Mouse (Mus musculus) kidney, embryonic 14.5 days (tissue): ENCODE measurements around the gene Gdf15. TPM values are rescaled to one million over a fixed set of nuclear protein-coding genes. Genes with fewer than 3 reads are reported as not detected.

Experiments
- ATAC-seq: fragments of 200-750 bp; cut with Nextera tagmentation; 2 replicates; pipeline ENCODE4 v1.8.0; 2017; ENCODE audit warnings: moderate number of reproducible peaks, mild to moderate bottlenecking, moderate TSS enrichment, moderate library complexity; ENCODE audit not compliant: low FRiP score, low TSS enrichment
- H3K27ac ChIP-seq: fragments of 300-500 bp; sonication (generic); 2 replicates; pipeline ENCODE4 v1.5.1; 2014; ENCODE audit warnings: low read depth, mild to moderate bottlenecking, low read length, moderate library complexity, mixed read lengths
- H3K27me3 ChIP-seq: fragments of 300-500 bp; sonication (generic); 2 replicates; pipeline ENCODE4 v1.6.1; 2014; ENCODE audit warnings: mild to moderate bottlenecking, low read length; ENCODE audit not compliant: control insufficient read depth, insufficient read depth
- H3K36me3 ChIP-seq: fragments of 300-500 bp; sonication (generic); 2 replicates; pipeline ENCODE4 v1.6.1; 2014; ENCODE audit warnings: low read length, mixed read lengths; ENCODE audit not compliant: control insufficient read depth, insufficient read depth
- H3K4me1 ChIP-seq: fragments of 300-500 bp; sonication (generic); 2 replicates; pipeline ENCODE4 v1.6.1; 2014; ENCODE audit warnings: low read length, mixed read lengths; ENCODE audit not compliant: control insufficient read depth, insufficient read depth
- H3K4me2 ChIP-seq: fragments of 300-500 bp; sonication (generic); replicated peaks from 2 replicates; pipeline ENCODE4 v1.6.1; 2014; ENCODE audit warnings: low read depth, mild to moderate bottlenecking, low read length
- H3K4me3 ChIP-seq: fragments of 300-500 bp; sonication (generic); 2 replicates; pipeline ENCODE4 v1.5.1; 2014; ENCODE audit warnings: mild to moderate bottlenecking, low read length
- H3K9ac ChIP-seq: fragments of 300-500 bp; sonication (generic); 2 replicates; pipeline ENCODE4 v1.6.1; 2014; ENCODE audit warnings: low read depth, mild to moderate bottlenecking, low read length, moderate library complexity
- H3K9me3 ChIP-seq: fragments of 300-500 bp; sonication (generic); 2 replicates; pipeline ENCODE4 v1.6.1; 2016; ENCODE audit warnings: low read length; ENCODE audit not compliant: control insufficient read depth
- WGBS: fragments of 180-500 bp; shearing (Covaris S2); extraction: QIAGEN DNeasy Blood & Tissue Kit; methylation state at CpG from one replicate; pipeline ENCODE4 v1.1.7; 2014; 5-methylcytosine and 5-hydroxymethylcytosine counted together
- polyA plus RNA-seq: library from polyadenylated mRNA; unstranded; fragments of >200 nt; fragmentation: Nextera tagmentation; extraction: Ambion mirVana; gene quantifications from 2 replicates; pipeline ENCODE4 v1.2.1, GENCODE M21; 2014

Gene Gdf15
- polyA plus RNA-seq, 1 experiment from 2014 or later, result 0.31 TPM

DNA sequence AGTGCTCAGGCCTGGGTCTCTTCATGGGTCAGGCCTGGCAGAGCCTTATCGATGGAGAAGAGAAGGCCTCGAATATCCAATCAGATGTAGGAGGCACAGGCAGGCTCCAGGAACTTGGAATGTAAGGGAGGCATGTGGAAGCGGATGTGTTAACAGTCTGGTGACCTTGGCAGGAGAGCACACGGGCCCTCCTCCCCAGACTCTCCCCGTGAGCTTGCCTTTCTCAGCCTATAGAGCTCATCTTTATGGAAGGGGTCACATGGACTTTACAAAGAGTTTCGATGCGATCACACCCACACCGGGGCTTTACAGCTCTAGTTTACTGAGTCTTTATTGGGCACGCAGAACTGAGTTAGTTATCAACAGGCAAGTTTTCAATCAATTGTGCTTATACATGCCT lies 6.5 kb upstream of the Gdf15 start:
- no peaks in the 10 kb centered on the region for H3K9me3 ChIP-seq
- no peaks in the 10 kb centered on the region for H3K36me3 ChIP-seq
- 0 out of 2 replicates have a peak, but pooled peaks cover 8% of the 10 kb centered on the region for H3K4me1 ChIP-seq
- no peaks in the 10 kb centered on the region for H3K27me3 ChIP-seq
- 65% methylated on average over 9 of the region's 9 CpGs for WGBS
- H3K9ac ChIP-seq, result no peak overlapping the region
- no peak for ATAC-seq
- no peak overlapping the region for H3K4me2 ChIP-seq
- no peak overlapping the region for H3K4me3 ChIP-seq
- H3K27ac ChIP-seq, result no peak overlapping the region

DNA sequence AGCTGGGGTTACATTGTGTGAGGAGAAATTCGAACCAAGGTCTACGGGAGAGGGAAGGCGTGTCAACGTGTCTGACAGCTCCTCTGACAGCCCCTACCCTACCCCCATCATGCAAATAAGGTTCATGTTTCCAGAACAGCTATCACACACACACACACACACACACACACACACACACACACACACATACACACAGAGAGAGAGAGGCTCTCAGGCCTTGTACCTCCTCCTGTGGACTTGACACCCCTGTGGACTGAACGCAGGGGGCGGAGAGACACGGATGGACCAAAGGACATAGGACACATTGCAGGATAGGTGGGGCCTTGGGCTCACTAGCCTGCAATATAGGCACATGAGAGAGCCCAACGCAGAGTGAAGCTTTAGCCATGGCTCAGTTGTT lies 4.6 kb upstream of the Gdf15 start:
- Histone ChIP-seq H3K4me2 (no peak overlapping the region), H3K9me3 (no peaks in the 10 kb centered on the region), H3K9ac (no peak overlapping the region), H3K27me3 (no peaks in the 10 kb centered on the region), H3K36me3 (no peaks in the 10 kb centered on the region), H3K27ac (no peak overlapping the region), H3K4me1 (0 out of 2 replicates have a peak, but pooled peaks cover 8% of the 10 kb centered on the region), H3K4me3 (no peak overlapping the region)
- WGBS, result 46% methylated on average over 8 of the region's 8 CpGs
- no peak for ATAC-seq

DNA sequence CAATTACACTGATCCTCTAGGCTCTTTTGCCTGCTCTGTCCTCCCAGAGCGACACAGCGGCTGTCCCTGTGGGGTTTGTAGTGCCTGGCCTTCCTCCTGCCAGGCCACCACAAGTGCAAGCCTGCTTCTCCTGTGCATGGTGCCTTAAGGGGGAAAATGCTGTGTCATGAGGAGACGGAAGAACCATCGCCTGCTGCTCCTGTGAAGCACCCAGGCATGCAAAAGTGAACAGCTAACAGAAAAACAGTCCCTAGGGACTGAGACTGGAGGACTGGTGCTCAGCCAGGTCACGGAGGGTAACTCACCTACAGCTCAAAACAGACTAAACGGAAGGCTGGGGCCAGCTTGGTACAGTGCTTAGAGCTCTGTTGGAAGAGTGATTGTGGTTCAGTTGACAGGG lies 3.3 kb upstream of the Gdf15 start:
- H3K4me1 ChIP-seq, result peaks cover 20% of the 10 kb centered on the region; the same call in 1 of the 2 replicates

DNA sequence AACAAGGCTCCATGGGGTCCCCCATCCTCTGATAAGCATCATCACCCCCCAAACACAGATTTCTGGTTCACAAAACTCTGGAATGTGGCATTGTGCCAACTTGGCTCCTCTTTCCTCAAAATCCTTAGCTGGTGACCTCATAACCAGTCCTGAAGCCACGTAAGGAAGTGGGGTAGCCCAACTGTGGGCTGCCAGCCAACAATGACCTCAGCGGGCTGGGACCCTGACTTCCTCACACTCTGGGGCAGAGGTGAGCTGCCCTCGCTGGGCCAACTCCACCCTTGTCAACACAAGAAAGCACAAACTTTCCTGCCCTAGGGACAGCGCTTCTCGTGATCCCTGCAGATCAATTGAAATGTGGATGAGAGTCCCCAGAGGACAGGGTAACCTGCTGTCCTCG lies 1.8 kb upstream of the Gdf15 start:
- Histone ChIP-seq H3K27me3 (no peaks in the 10 kb centered on the region), H3K4me3 (no peak overlapping the region), H3K36me3 (no peaks in the 10 kb centered on the region), H3K9ac (no peak overlapping the region), H3K27ac (no peak overlapping the region), H3K4me2 (no peak overlapping the region), H3K9me3 (no peaks in the 10 kb centered on the region), H3K4me1 (peaks cover 30% of the 10 kb centered on the region; the same call in 1 of the 2 replicates)
- WGBS, result 45% methylated on average over 6 of the region's 6 CpGs
- ATAC-seq, result no peak

More for the DNA sequence above, 3.3 kb upstream of the Gdf15 start:
- H3K27ac ChIP-seq, result peak overlapping the region; percentile 34; the same call in 1 of the 2 replicates
- no peak overlapping the region for H3K4me3 ChIP-seq
- H3K9me3 ChIP-seq, result no peaks in the 10 kb centered on the region
- no peak for ATAC-seq
- no peak overlapping the region for H3K9ac ChIP-seq
- no peak overlapping the region for H3K4me2 ChIP-seq
- no peaks in the 10 kb centered on the region for H3K36me3 ChIP-seq
- H3K27me3 ChIP-seq, result no peaks in the 10 kb centered on the region
- 54% methylated on average over 6 of the region's 6 CpGs for WGBS

DNA sequence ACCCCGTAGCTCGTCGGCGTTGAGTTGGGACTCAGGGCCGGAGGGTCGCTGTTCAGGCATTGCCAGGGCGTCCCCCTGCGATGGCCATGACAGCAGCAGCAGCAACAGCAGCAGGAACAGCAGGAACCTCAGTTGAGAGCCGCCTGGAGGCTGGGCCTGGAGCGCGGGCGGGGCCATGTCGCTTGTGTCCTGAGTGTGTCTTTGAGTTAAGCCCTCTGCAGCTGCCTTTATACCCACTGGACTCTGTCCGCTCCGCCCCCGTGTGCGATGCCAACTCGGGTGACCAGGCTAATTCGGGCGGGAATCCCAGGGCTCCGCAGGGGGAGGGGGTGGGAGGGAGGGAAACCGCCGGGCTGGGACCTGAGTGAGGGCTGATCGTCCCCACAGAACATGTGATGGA lies 820 bp downstream of the Gdf15 start:
- ATAC-seq, result no peak
- H3K4me1 ChIP-seq, result peaks cover 28% of the 10 kb centered on the region; the same call in 1 of the 2 replicates
- 22% methylated on average over 21 of the region's 24 CpGs for WGBS
- H3K36me3 ChIP-seq, result no peaks in the 10 kb centered on the region
- no peaks in the 10 kb centered on the region for H3K27me3 ChIP-seq
- peak overlapping the region; percentile 10; the same call in 1 of the 2 replicates for H3K4me2 ChIP-seq
- H3K4me3 ChIP-seq, result no peak overlapping the region
- no peak overlapping the region for H3K27ac ChIP-seq
- H3K9me3 ChIP-seq, result no peaks in the 10 kb centered on the region
- no peak overlapping the region; the same call in 1 of the 2 replicates for H3K9ac ChIP-seq

DNA sequence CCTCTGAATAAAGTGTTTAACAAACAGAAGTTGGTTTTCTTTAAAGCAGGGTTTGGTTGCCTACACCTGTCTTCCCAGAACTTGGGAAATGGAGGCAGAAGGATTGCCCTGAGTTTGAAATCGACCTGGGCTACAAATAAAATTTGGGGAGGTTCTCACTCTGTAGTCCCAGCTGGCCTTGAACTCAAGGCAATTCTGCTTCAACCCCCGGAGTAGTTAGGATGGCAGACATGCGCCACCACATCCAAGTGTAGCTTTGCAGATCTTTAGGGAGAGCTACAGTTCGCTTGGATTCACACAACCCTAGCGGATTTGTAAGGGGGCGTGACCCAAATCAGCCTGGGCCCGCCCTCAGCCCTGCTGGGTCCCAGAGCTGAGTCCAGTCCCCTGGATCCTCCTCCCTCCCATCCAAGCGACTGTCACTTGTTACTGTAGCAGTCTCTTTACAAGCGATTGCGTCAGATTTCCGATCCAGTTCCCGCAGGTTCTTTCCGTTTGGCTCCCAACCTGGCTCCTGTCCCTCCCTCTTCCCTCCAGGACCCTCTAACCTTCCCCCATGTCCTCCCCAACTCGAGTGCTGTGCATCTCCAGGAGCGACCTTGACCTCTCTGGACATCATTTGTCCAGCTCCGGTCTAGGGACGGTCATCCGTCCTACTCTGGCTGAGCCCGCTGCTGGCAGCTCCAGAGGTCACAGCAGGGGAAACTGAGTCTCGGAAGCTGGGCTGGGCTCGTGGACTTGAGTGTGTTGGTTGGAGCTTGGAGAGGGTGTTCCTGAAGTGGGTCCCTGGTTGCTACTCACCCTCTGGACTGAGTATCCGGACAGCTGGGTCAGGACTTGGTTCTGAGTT lies 1.5 kb downstream of the Gdf15 start:
- H3K9ac ChIP-seq, result peak overlapping the region; percentile 57; the same call in 1 of the 2 replicates
- no peak overlapping the region for H3K27ac ChIP-seq
- no peaks in the 10 kb centered on the region for H3K27me3 ChIP-seq
- H3K36me3 ChIP-seq, result no peaks in the 10 kb centered on the region
- H3K4me2 ChIP-seq, result peak overlapping the region; percentile 66
- ATAC-seq, result peak; percentile 47; the same call in 1 of the 2 replicates
- WGBS, result 14% methylated on average over 22 of the region's 22 CpGs
- H3K4me1 ChIP-seq, result peaks cover 26% of the 10 kb centered on the region; the same call in 1 of the 2 replicates
- no peaks in the 10 kb centered on the region for H3K9me3 ChIP-seq
- no peak overlapping the region for H3K4me3 ChIP-seq

DNA sequence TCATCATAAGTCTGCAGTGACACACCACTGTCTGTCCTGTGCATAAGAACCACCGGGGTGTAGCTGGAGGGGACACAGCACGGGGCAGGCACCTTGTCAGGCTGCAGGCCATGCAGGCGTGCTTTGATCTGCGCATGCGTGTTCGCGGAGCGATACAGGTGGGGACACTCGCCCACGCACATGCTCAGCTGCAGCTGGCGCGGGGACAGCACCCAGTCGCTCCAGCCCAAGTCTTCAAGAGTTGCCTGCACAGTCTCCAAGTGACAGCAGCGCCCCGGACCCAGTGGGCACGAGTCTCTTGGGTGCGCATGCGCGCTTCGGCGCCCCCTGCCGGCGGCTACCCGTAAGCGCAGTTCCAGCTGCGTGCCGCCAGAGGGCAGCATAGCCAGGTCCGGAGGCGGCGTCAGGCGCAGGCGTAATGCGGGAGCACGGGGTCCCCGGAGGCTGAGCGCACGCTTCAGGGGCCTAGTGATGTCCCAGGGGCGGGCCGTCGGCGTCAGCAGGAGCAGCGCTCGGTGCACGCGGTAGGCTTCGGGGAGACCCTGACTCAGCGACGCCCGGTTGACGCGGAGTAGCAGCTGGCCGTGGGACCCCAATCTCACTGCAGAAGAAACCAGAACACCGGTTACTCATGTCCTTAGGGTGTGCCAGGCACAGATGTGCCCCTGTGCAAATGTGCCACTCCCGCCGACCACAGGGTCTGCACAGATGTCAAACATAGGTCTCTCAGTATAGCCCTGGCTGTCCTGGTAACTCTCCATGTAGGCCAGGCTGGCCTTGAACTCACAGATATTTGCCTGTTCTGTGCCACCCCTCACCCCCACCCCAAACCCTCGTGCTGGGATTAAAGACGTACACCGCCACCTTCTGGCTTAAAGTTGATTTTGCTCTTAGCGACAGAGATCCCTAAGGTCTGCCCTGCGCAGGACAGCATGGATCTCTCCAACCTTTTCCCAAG lies 2.4 kb downstream of the Gdf15 start:
- Histone ChIP-seq H3K9me3 (no peaks in the 10 kb centered on the region), H3K9ac (peak overlapping the region; percentile 57; the same call in 1 of the 2 replicates), H3K4me2 (peak overlapping the region; percentile 66), H3K27me3 (no peaks in the 10 kb centered on the region), H3K4me3 (peak overlapping the region; percentile 49), H3K36me3 (no peaks in the 10 kb centered on the region), H3K4me1 (peaks cover 26% of the 10 kb centered on the region; the same call in 1 of the 2 replicates), H3K27ac (peak overlapping the region; percentile 42; the same call in 1 of the 2 replicates)
- under 1% methylated on average over 60 of the region's 60 CpGs for WGBS
- ATAC-seq, result peak; percentile 91

DNA sequence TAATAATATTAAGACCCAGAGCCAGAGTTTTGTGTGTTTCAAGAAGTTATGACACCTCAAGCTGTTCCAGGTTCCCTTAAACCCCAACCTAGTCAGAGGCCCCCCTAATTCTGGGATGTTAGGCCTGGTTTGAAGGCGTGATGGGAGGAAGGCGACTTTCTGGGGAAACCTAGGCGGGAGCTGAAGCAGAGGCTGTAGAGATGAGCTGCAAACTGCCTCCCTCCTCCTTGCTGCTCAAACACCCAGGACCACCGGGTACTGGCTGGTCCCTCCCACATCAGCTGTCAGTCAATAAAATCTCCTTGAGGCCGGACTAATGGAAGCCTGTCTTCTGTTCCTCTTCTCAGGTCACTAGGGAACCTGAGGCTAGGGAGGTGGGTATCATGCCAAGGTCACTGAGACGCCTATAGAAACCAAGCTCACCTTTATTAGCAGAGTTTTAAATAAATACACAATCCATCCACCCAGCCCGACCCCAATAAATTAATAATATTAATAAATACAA lies 3.2 kb downstream of the Gdf15 start:
- H3K27me3 ChIP-seq, result no peaks in the 10 kb centered on the region
- H3K9ac ChIP-seq, result peak overlapping the region; percentile 57; the same call in 1 of the 2 replicates
- H3K27ac ChIP-seq, result no peak overlapping the region
- no peaks in the 10 kb centered on the region for H3K9me3 ChIP-seq
- H3K4me1 ChIP-seq, result peaks cover 22% of the 10 kb centered on the region; the same call in 1 of the 2 replicates
- WGBS, result 53% methylated on average over 7 of the region's 7 CpGs
- no peaks in the 10 kb centered on the region for H3K36me3 ChIP-seq
- peak overlapping the region; percentile 49 for H3K4me3 ChIP-seq
- no peak for ATAC-seq
- H3K4me2 ChIP-seq, result peak overlapping the region; percentile 66
